Mouse (Mus musculus): ENCODE data around the gene C8a. TPM values are rescaled to one million over a fixed set of nuclear protein-coding genes. Genes with fewer than 3 reads are reported as not detected.

C8a gene
- polyA plus RNA-seq, 1 experiment from 2014 or later = 8.7 TPM

DNA sequence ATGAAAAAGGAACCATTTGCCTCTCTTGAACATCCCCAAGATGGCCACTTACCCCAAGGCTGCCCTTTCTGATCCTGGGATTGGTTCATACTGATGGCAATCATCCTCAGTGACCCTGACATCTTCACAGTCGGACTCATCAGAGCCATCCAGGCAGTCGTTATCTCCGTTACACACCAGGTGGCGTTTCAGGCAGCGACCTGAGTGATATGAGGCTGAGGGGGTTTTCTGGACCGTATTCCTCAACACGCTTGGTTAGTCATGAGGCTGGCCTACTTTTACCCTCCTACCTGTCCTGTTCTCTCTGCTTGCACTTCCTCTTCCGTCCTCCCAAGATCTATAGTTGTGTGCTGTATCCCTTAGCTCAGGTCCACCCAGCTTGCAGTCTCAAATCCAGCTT is 15.0 kb downstream of the C8a start:
- WGBS = 77% methylated on average over 8 of the region's 8 CpGs
- no peak overlapping the region for H3K4me2 ChIP-seq
- H3K27ac ChIP-seq (ENCODE audit: low read depth, low read length) = no peak overlapping the region
- H3K4me1 ChIP-seq (replicated peaks; ENCODE audit: control insufficient read depth, insufficient read depth, low read length) = no peaks in the 10 kb centered on the region
- H3K9ac ChIP-seq (ENCODE audit: low read depth, low read length) = no peak overlapping the region
- no peaks in the 10 kb centered on the region for H3K9me3 ChIP-seq (ENCODE audit: control insufficient read depth, low read length)
- H3K4me3 ChIP-seq (ENCODE audit: low read depth, low read length) = no peak overlapping the region
- ATAC-seq (replicated peaks; ENCODE audit: low FRiP score) (no peak), DNase-seq (ENCODE audit: low spot score) (no peak)
- no peaks in the 10 kb centered on the region for H3K36me3 ChIP-seq (ENCODE audit: control insufficient read depth, insufficient read depth, low read length)
- H3K27me3 ChIP-seq (replicated peaks; ENCODE audit: control insufficient read depth, insufficient read depth, low read length) = no peaks in the 10 kb centered on the region

GRCm38 (mm10) chr4:104857823-104858222 is 18.4 kb downstream of the C8a start:
- ATAC-seq (replicated peaks; ENCODE audit: low FRiP score) (no peak), DNase-seq (ENCODE audit: low spot score) (no peak)
- H3K27ac ChIP-seq (ENCODE audit: low read depth, low read length) = no peak overlapping the region
- H3K9me3 ChIP-seq (ENCODE audit: control insufficient read depth, low read length) = no peaks in the 10 kb centered on the region
- WGBS = 59% methylated on average over 4 of the region's 4 CpGs
- no peaks in the 10 kb centered on the region for H3K27me3 ChIP-seq (replicated peaks; ENCODE audit: control insufficient read depth, insufficient read depth, low read length)
- no peaks in the 10 kb centered on the region for H3K36me3 ChIP-seq (ENCODE audit: control insufficient read depth, insufficient read depth, low read length)
- no peak overlapping the region for H3K9ac ChIP-seq (ENCODE audit: low read depth, low read length)
- no peaks in the 10 kb centered on the region for H3K4me1 ChIP-seq (replicated peaks; ENCODE audit: control insufficient read depth, insufficient read depth, low read length)
- no peak overlapping the region for H3K4me3 ChIP-seq (ENCODE audit: low read depth, low read length)
- H3K4me2 ChIP-seq = no peak overlapping the region

GRCm38 (mm10) chr4:104857029-104857428 is 19.2 kb downstream of the C8a start, which contains the start of gene Gm17662:
Gene Gm17662, plus strand, starts transcription at chr4:104857329.
- Histone ChIP-seq H3K4me1 (replicated peaks; ENCODE audit: control insufficient read depth, insufficient read depth, low read length) (no peaks in the 10 kb centered on the region), H3K9me3 (ENCODE audit: control insufficient read depth, low read length) (no peaks in the 10 kb centered on the region), H3K4me2 (no peak within 1 kb of the TSS), H3K36me3 (ENCODE audit: control insufficient read depth, insufficient read depth, low read length) (no peaks in the 10 kb centered on the region), H3K4me3 (ENCODE audit: low read depth, low read length) (no peak within 1 kb of the TSS), H3K27ac (ENCODE audit: low read depth, low read length) (no peak within 1 kb of the TSS), H3K9ac (ENCODE audit: low read depth, low read length) (no peak within 1 kb of the TSS), H3K27me3 (replicated peaks; ENCODE audit: control insufficient read depth, insufficient read depth, low read length) (no peaks in the 10 kb centered on the region)
- ATAC-seq (replicated peaks; ENCODE audit: low FRiP score) (no peak), DNase-seq (ENCODE audit: low spot score) (no peak)
- WGBS = 57% methylated on average over 1 of the region's 1 CpGs

DNA sequence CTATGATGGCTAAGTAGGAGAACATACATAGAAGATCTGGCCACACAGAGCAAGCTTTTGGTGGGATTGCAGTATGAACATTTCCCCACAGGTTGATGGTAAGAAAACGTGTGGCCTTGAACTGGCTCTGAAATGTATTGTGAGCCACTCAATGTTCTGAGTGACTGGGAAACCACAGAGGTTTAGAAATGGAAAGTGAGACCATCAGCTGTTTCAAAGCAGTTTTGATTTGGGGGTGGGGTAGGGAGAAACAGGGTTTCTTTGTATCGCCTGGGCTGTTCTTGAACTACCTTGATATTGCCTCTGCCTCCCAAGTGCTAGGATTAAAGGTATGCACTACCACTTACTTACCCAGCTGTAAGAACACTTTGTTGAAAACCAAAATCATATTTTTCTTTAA is 21.0 kb downstream of the C8a start:
- Histone ChIP-seq H3K27ac (ENCODE audit: low read depth, low read length) (no peak overlapping the region), H3K4me2 (no peak overlapping the region), H3K27me3 (replicated peaks; ENCODE audit: control insufficient read depth, insufficient read depth, low read length) (no peaks in the 10 kb centered on the region), H3K9me3 (ENCODE audit: control insufficient read depth, low read length) (no peaks in the 10 kb centered on the region), H3K36me3 (ENCODE audit: control insufficient read depth, insufficient read depth, low read length) (no peaks in the 10 kb centered on the region), H3K9ac (ENCODE audit: low read depth, low read length) (no peak overlapping the region), H3K4me1 (replicated peaks; ENCODE audit: control insufficient read depth, insufficient read depth, low read length) (no peaks in the 10 kb centered on the region), H3K4me3 (ENCODE audit: low read depth, low read length) (no peak overlapping the region)
- no peak for DNase-seq (ENCODE audit: low spot score)
- WGBS = 70% methylated on average over 2 of the region's 2 CpGs
- no peak for ATAC-seq (replicated peaks; ENCODE audit: low FRiP score)

GRCm38 (mm10) chr4:104843546-104843945 is 32.7 kb downstream of the C8a start:
- Histone ChIP-seq H3K27me3 (replicated peaks; ENCODE audit: control insufficient read depth, insufficient read depth, low read length) (no peaks in the 10 kb centered on the region), H3K9me3 (ENCODE audit: control insufficient read depth, low read length) (no peaks in the 10 kb centered on the region), H3K4me2 (no peak overlapping the region), H3K4me1 (replicated peaks; ENCODE audit: control insufficient read depth, insufficient read depth, low read length) (no peaks in the 10 kb centered on the region), H3K27ac (ENCODE audit: low read depth, low read length) (no peak overlapping the region), H3K9ac (ENCODE audit: low read depth, low read length) (no peak overlapping the region), H3K36me3 (ENCODE audit: control insufficient read depth, insufficient read depth, low read length) (no peaks in the 10 kb centered on the region), H3K4me3 (ENCODE audit: low read depth, low read length) (no peak overlapping the region)
- WGBS = 63% methylated on average over 4 of the region's 4 CpGs
- DNase-seq (ENCODE audit: low spot score) (no peak), ATAC-seq (replicated peaks; ENCODE audit: low FRiP score) (no peak)

- Histone ChIP-seq H3K9me3 (ENCODE audit: control insufficient read depth, low read length) (no peaks in the 10 kb centered on the region), H3K27me3 (replicated peaks; ENCODE audit: control insufficient read depth, insufficient read depth, low read length) (no peaks in the 10 kb centered on the region), H3K27ac (ENCODE audit: low read depth, low read length) (no peak overlapping the region), H3K4me3 (ENCODE audit: low read depth, low read length) (no peak overlapping the region), H3K4me2 (no peak overlapping the region), H3K36me3 (ENCODE audit: control insufficient read depth, insufficient read depth, low read length) (no peaks in the 10 kb centered on the region), H3K4me1 (replicated peaks; ENCODE audit: control insufficient read depth, insufficient read depth, low read length) (no peaks in the 10 kb centered on the region), H3K9ac (ENCODE audit: low read depth, low read length) (no peak overlapping the region)
- 93% methylated on average over 5 of the region's 5 CpGs for WGBS
- ATAC-seq (replicated peaks; ENCODE audit: low FRiP score) = no peak
- no peak for DNase-seq (ENCODE audit: low spot score)
Observed at GRCm38 (mm10) chr4:104842204-104842603, 34.0 kb downstream of the C8a start.

DNA sequence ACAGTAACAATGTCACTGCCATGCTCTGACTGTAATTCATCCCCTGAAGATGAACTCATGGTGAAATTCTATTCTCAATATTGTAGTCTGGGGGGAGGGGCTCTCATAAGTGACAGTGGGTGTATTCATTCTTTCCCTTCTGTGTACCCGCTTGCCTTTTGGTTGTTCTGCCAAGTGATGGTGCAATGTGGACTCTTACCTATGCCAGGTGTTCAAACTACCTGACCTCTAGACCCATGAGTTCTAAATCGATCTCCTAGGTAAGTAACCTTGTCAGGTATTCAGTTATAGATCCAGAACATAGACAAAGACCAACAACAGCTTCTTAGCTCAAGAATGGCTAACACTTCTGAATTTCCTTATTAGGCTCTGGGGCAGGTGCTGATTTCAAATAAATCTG is 37.9 kb downstream of the C8a start:
- DNase-seq (ENCODE audit: low spot score) = no peak
- Histone ChIP-seq H3K4me3 (ENCODE audit: low read depth, low read length) (no peak overlapping the region), H3K9ac (ENCODE audit: low read depth, low read length) (no peak overlapping the region), H3K27me3 (replicated peaks; ENCODE audit: control insufficient read depth, insufficient read depth, low read length) (no peaks in the 10 kb centered on the region), H3K9me3 (ENCODE audit: control insufficient read depth, low read length) (no peaks in the 10 kb centered on the region), H3K27ac (ENCODE audit: low read depth, low read length) (no peak overlapping the region), H3K4me1 (replicated peaks; ENCODE audit: control insufficient read depth, insufficient read depth, low read length) (no peaks in the 10 kb centered on the region), H3K36me3 (ENCODE audit: control insufficient read depth, insufficient read depth, low read length) (no peaks in the 10 kb centered on the region), H3K4me2 (no peak overlapping the region)
- WGBS = 76% methylated on average over 2 of the region's 2 CpGs
- ATAC-seq (replicated peaks; ENCODE audit: low FRiP score) = no peak

- Histone ChIP-seq H3K36me3 (ENCODE audit: control insufficient read depth, insufficient read depth, low read length) (no peaks in the 10 kb centered on the region), H3K4me1 (replicated peaks; ENCODE audit: control insufficient read depth, insufficient read depth, low read length) (no peaks in the 10 kb centered on the region), H3K9ac (ENCODE audit: low read depth, low read length) (no peak overlapping the region), H3K4me3 (ENCODE audit: low read depth, low read length) (no peak overlapping the region), H3K4me2 (no peak overlapping the region), H3K27ac (ENCODE audit: low read depth, low read length) (no peak overlapping the region), H3K9me3 (ENCODE audit: control insufficient read depth, low read length) (no peaks in the 10 kb centered on the region), H3K27me3 (replicated peaks; ENCODE audit: control insufficient read depth, insufficient read depth, low read length) (no peaks in the 10 kb centered on the region)
- ATAC-seq (replicated peaks; ENCODE audit: low FRiP score) = no peak
- WGBS = 63% methylated on average over 5 of the region's 5 CpGs
- DNase-seq (ENCODE audit: low spot score) = no peak
Observed at GRCm38 (mm10) chr4:104835096-104835495, 41.1 kb downstream of the C8a start.

- ATAC-seq (replicated peaks; ENCODE audit: low FRiP score) (no peak), DNase-seq (ENCODE audit: low spot score) (no peak)
- 71% methylated on average over 5 of the region's 5 CpGs for WGBS
Observed at GRCm38 (mm10) chr4:104828939-104829338, 47.3 kb downstream of the C8a start.

More at GRCm38 (mm10) chr4:104828939-104829338, 47.3 kb downstream of the C8a start:
- H3K4me1 ChIP-seq (replicated peaks; ENCODE audit: control insufficient read depth, insufficient read depth, low read length) = no peaks in the 10 kb centered on the region
- no peaks in the 10 kb centered on the region for H3K36me3 ChIP-seq (ENCODE audit: control insufficient read depth, insufficient read depth, low read length)
- no peak overlapping the region for H3K9ac ChIP-seq (ENCODE audit: low read depth, low read length)
- H3K27ac ChIP-seq (ENCODE audit: low read depth, low read length) = no peak overlapping the region
- no peaks in the 10 kb centered on the region for H3K9me3 ChIP-seq (ENCODE audit: control insufficient read depth, low read length)
- no peaks in the 10 kb centered on the region for H3K27me3 ChIP-seq (replicated peaks; ENCODE audit: control insufficient read depth, insufficient read depth, low read length)
- H3K4me3 ChIP-seq (ENCODE audit: low read depth, low read length) = no peak overlapping the region
- no peak overlapping the region for H3K4me2 ChIP-seq
